Mouse (Mus musculus) spleen, adult 18-20 months (tissue): ENCODE data around the gene Ddx27.
A peak's percentile ranks its signal among the peaks of the same experiment; 100 is the strongest.

Experiments
- DNase-seq, 2 experiments: peaks; one replicate each; pipeline ENCODE4 v3.0.0; 2022; ENCODE audit warnings: mixed read lengths in 2 of 2

Gene Ddx27

DNA sequence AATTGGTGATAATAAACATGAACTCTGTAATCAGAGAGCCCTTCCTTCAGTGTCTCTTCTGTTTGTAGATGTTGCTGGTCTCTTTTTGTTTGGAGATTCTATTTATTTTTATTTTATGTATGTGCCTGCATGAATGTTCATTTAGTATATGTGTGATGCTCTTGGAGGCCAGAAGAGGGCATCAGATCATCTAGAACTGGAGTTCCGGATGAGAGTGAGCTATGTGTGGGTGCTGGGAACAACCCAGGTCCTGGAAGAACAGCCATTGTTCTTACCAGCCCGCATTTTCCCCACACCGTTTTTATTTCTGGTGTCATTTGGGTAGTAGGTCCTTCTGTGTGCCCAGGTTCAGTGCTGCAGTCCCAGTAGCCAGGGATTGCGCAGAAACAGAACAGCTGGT, 15.5 kb downstream of the Ddx27 start:
- DNase-seq: no peak

- no peak for DNase-seq
Observed at GRCm38 (mm10) chr2:167037710-167038109, 22.7 kb downstream of the Ddx27 start.

DNA sequence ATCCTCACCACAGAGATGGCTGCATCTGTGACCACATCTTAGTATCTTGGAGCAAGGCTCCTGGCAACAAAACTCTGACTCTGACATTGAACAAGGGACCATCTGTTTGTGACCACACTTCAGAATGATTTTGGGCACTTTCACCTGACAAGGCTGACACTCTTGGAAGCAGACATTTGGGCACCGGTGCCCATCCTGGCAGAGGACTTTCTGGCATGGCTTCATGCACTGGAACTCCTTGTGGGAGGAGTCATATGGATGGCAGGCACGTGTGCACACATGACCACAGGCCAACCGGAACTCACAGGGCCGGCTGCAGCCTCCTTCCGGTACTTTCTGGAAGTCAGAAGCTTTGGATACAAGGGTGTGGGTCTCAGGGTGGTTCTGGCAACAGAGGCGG, 23.3 kb downstream of the Ddx27 start:
- no peak for DNase-seq

DNA sequence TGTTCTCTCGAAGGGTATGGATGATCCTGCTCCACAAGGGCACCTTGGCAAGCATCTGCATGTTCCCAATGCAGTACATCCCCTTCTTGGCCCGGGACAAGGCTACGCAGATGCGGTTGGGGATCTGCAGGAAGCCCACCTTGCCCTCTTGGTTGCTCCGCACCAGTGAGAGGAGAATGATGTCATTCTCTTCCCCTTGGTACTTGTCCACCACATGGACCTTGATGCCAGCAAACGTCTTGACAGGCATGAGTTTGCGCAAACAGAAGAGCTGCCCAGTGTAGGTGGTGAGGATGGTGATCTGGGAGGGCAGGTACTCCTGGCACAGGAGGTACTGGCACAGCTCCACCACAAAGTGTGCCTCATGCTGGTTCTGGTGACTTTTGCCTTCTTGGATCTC, 23.7 kb downstream of the Ddx27 start:
- DNase-seq: no peak

- DNase-seq: no peak
Observed at GRCm38 (mm10) chr2:167039386-167039785, 24.4 kb downstream of the Ddx27 start.

GRCm38 (mm10) chr2:167043400-167044121, 28.6 kb downstream of the Ddx27 start:
- DNase-seq: no peak

- no peak for DNase-seq
Observed at GRCm38 (mm10) chr2:167048223-167048622, 33.2 kb downstream of the Ddx27 start.

DNA sequence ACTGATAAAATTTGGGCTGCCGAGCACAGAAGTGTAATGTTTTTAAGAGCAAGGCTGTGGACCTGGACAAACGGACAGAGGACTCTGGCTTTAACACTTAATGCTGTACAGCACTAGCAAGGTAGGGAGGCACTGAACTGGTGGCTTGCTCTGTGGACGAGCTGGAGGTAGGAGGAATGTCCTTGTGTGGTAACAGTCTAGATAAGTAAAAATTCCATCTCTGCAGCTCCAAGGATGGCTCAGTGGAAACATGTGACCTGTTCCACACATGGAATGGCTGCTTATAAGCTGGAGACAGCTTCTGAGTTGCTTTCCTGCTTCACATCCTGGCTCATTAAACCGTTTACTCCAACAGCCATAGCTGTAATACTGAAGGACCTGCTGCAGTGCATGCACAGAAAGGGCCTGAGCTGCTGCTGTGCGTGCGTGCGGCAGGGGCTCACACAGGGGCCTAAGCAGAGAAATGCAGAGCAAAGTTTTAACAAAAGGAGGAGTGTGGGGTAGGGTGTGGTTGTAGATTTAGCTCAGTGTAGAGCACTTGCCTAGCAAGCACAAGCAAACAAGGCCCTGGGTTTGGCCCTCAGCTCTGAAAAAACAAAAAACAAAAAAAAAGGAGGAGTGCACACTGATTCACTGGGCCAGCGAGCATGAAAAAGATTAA, 33.8 kb downstream of the Ddx27 start:
- DNase-seq: no peak

DNA sequence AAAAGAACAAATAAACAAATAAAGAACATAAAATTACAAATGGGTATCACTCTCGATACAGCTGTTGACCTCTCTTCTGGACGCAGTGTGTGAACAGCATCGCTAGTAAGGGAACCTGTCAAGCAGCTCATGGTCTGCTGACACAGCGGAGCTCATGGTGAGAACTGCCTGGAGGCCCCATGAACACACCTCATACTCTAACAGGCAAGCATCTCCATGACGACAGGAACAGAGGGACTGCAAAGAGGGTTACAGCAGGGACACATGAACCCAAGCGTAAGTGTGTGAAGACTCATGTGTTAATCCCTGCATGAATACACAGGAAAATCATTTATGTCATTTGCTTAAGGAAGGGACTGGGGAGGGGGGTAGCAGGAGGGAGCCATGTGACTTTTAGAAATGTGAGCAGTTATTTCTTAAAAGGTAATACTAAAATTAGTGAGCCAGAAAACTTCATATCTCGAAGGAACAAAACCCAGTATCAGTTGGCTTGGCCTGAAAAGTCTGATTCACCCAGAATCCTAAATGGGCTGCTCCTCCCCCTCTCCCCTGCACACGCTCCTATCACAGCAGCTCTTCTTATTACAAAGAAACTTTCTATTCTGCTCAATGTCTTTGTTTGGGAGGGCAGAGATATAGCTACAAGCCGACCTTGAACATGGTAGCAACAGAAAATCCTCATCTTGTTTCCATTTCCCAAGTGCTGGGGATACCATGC, 38.3 kb downstream of the Ddx27 start:
- DNase-seq: no peak

GRCm38 (mm10) chr2:167055386-167055785, 40.4 kb downstream of the Ddx27 start:
- no peak for DNase-seq

DNA sequence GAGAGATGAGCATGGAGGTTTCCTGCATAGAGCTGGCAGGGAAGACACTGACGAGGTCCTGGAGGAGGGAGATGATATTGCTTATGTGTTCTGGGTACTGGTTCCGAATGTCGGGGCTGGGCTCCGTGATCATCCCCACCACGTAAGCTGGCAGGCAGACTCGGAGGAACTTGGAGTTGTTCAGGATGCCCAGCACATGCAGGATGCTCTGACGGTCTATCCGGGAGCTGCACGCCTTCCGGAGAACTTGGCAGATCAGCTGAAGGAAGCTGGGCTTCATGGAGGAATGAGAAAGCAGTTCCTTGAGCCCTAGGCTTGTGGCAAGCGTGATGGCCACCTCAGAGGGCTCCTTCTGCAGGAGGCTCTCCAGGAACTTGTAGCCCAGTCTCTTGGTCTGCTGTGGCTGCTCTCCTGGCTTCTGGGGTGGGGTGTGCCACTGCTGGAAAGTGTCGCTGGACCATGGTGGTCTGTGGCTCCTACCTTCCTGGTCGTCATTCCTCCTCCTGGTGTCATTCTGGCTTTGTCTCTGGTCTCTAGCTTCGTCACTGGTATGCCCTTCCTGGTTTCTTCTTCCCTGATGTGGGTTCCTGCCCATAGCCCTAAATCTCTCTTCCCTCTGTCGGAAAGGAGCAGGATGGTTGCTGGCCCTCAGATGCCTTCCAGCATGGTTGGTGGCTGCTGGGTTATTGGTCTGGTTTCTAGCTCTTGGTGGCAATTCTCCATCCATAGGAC, 41.4 kb downstream of the Ddx27 start:
- no peak for DNase-seq

GRCm38 (mm10) chr2:167056942-167057323, 41.9 kb downstream of the Ddx27 start:
- no peak for DNase-seq

GRCm38 (mm10) chr2:167058201-167058600, 43.2 kb downstream of the Ddx27 start:
- no peak for DNase-seq

DNA sequence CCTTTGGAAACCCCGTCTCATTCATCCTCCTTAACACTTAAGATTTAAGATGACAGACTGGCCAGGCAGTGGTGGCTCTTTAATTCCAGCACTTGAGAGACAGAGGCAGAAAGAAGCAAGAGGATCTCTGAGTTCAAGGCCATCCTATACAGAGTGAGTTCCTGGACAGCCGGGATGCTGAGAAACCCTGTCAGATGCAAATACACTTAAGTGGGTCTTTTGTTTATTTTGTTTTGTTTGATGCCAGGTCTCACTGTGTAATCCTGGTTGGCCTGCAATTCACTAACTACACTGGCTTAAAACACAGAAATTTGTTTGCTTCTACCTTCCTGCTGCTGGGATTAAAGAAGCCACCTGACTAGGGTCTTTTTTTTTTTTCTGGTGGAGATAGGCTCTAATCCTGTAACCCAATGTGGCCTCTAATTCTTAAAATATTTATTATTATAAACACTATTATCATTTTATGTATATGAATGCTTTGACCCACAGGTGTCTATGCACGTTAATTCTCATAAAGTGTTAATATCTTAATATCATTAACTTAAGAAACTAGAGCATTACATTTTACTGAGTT, 43.9 kb downstream of the Ddx27 start:
- DNase-seq: no peak

- no peak for DNase-seq
Observed at GRCm38 (mm10) chr2:167059536-167059935, 44.5 kb downstream of the Ddx27 start.

DNA sequence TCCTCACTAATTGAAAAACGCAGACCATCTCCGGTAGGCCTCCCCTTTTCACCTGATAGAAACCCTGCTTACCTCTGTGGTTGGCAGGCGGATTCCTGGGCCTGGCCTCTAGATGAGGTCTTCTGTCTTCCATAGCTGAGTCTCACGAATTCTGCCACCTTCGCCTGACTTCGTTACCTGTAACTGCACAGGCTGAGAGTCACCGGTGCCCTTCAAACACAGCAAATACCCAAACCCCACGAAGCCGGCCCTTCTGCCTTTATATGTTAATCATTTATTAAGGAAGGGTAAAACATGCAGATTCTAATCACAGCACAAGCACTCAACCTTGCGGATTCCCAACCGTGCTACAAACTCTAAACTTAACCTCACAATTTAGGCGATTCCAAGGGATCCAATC, 45.0 kb downstream of the Ddx27 start:
- no peak for DNase-seq

- no peak for DNase-seq
Observed at GRCm38 (mm10) chr2:167060360-167060759, 45.4 kb downstream of the Ddx27 start.

- no peak for DNase-seq
Observed at GRCm38 (mm10) chr2:167060761-167061160, 45.8 kb downstream of the Ddx27 start.

- no peak for DNase-seq
Observed at GRCm38 (mm10) chr2:167061381-167062034, 46.5 kb downstream of the Ddx27 start.

DNA sequence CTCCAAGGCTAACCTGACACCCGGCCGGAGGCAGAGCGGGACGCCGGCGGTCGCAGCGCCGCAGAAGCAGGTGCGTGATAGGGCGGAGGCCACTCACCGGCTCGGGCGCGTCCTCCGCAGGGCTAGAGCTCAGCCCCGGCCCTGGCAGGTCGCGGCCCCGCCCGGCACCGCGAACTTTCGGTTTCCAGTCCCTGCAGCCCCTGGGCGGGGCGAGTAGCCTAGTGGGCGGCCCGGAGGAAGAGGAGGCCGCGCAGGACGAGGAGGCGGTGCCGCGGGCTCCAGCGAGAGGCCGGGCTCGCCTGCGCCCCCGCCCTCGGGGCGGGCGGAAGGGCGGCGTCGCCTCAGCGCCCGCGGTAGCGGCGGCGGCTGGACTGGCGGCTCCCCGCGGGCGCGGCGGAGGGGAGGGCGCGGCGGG, 47.5 kb downstream of the Ddx27 start:
- peak; percentile 94 to 95 for DNase-seq

- peak; percentile 93 to 97 for DNase-seq
Observed at GRCm38 (mm10) chr2:167062965-167063880, 48.2 kb downstream of the Ddx27 start, which contains the start of gene Znfx1. Znfx1 (minus strand) TSS chr2:167063015.
